Mouse (Mus musculus) adrenal gland, postnatal 14 days (tissue): ENCODE measurements around the gene Adrm1. TPM values are rescaled to one million over a fixed set of nuclear protein-coding genes. Genes with fewer than 3 reads are reported as not detected.
A peak's percentile ranks its signal among the peaks of the same experiment; 100 is the strongest.
"Not testable (repeated sequence)": the region's sequence is repeated elsewhere in the genome, so short reads cannot be mapped to it uniquely, and the experiment has no call there.

Experiments used
- DNase-seq: peaks from one replicate; pipeline ENCODE4 v3.0.0; 2021; ENCODE audit warnings: mixed read lengths
- long read RNA-seq, 2 experiments: library from polyadenylated mRNA; stranded (forward); transcript quantifications; one replicate each; pipeline ENCODE4 v2.0.0; 2021
- total RNA-seq: library from RNA; stranded (reverse); gene quantifications from 2 replicates; pipeline ENCODE4 v1.2.3, GENCODE M21; 2021

Adrm1 gene
- total RNA-seq: 126 and 130 TPM in 2 replicates
- long read RNA-seq, experiment 1, full-length matches to known transcripts: 221 of 247 reads
- long read RNA-seq, experiment 1, partial matches to known transcripts: 3 of 247 reads
- long read RNA-seq, experiment 1, other reads (novel, unspliced or antisense): 23 of 247 reads
- long read RNA-seq, experiment 2, full-length matches to known transcripts: 191 of 227 reads
- long read RNA-seq, experiment 2, partial matches to known transcripts: 12 of 227 reads
- long read RNA-seq, experiment 2, other reads (novel, unspliced or antisense): 24 of 227 reads

GRCm38 (mm10) chr2:180170806-180171521 lies at the start of gene Adrm1:
Gene Adrm1 (plus strand): TSS chr2:180171485.
- DNase-seq: peak; percentile 98

GRCm38 (mm10) chr2:180124192-180124591 lies 47.1 kb upstream of the Adrm1 start:
- no peak for DNase-seq

DNA sequence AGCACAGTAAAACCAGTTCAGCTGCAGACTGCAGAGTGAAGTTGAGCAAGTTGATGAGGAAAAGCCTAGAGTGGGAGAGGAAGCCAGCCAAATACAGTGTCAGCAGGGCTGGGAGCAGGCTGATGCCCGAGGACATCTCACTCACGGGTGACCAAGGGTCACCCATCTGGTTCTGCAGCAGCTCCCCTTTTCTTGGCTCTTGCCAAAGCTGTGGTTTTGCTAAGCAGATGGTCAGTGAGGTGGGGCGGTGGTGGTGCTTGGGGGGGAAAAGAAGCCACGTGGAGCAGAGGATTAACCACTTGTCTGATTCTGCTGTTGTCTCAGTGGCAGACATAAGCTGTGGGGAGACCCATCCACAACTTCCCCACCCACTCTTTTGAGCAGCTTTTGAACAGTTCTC lies 45.1 kb upstream of the Adrm1 start:
- DNase-seq: peak; percentile 67

DNA sequence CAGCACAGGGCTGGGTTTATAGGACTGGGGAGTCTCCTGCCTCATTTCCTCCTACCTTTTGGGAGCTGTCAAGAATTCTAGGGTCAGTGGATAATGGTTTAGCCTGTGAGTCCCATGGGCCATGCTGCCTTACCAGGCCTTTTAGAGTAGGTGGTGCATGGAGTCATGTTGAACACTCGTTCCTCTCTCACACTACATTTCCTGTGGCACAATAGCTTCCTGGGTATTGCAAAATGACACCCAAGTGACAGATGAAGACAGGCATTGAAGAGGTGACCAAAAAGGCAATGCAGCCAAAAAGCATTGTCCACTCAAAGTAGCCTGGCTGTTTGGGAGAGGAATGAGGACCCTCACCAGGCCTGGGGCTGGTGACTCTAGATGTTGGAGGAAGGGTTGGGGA lies 43.6 kb upstream of the Adrm1 start:
- no peak for DNase-seq

- no peak for DNase-seq
These were observed 38.1 kb upstream of the Adrm1 start for GRCm38 (mm10) chr2:180133231-180133630.

DNA sequence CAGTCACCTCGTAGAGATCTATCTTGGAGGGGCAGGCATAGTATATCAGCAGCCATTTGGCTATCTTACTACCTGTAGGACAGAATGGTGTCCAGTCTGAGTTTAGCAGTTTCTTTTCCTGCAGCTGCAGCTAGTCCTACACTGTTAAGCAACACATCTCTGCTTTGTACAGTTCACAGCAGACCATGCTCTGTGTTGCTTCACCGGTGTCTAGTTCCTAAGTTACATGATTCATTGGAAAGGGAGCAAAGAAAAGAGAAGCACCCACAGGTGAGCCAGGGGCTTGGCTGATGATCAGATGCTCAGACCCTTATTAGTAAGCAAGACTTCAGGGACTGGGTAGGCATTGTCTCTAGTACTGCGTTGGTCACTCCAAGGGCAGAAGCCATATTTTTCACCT lies 37.4 kb upstream of the Adrm1 start:
- no peak for DNase-seq

- DNase-seq: no peak
These were observed 35.9 kb upstream of the Adrm1 start for GRCm38 (mm10) chr2:180135414-180135813.

GRCm38 (mm10) chr2:180146091-180146490 lies 25.2 kb upstream of the Adrm1 start:
- DNase-seq: no peak

- no peak for DNase-seq
These were observed 23.9 kb upstream of the Adrm1 start for GRCm38 (mm10) chr2:180147379-180147778.

GRCm38 (mm10) chr2:180148551-180148950 lies 22.7 kb upstream of the Adrm1 start:
- no peak for DNase-seq

DNA sequence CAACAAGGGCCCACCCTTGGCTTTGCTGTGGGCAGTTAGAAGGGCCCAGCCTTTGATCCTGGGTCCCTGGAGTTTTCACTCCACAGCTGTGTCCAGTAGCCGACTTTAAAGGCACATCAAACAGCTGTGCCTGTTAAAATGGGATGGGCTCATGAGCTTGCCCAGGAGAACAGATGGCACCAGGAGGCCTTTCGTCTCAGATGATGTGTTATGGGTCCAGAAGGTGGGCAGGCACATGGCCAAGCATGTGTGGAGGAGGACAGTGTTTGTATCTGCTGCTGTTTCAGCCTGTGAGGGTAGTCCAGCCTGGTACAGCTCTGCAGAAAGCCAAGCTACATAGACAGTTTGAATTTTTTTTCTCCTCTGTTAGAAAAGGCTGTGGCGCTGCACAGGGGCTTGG lies 16.5 kb upstream of the Adrm1 start:
- DNase-seq: no peak

DNA sequence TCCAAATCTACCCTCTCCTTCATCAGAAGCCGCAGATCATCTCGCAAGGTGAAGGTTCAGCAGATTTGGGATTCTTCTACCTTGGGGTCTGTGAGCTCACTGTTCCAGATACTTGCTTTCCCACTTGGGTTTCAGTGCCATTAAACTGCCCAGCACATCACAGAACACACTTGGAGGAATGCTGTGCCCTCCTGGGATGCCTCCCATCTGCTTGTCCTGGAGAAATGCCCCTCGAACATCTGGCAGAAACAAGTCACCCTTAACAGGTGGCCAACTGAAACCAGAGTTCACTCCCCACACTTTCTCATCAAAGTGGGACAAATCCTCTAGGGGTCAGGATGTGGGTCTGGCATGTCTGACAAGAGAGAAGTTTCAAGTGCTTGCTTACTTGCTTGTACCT lies 12.7 kb upstream of the Adrm1 start:
- DNase-seq: no peak

DNA sequence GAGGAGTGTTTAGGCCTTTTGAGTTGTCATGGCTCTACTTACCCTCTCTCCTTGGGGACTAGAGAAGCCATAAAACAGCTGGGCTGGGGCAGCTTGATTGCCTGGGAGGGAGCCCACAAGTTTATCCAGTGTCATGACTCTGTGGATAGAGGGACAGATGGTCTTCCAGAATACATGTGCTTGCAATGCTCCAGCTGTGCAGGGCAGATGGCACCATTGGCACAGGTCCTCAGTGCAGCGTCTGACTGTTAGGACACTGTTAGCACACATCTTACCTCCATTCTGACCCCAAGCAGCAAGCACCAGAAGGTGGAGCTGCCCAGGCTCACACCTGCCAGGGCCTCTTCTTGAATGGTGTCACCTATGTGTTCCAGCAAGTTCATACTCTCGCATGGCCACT lies 5.4 kb upstream of the Adrm1 start:
- no peak for DNase-seq

- DNase-seq: no peak
These were observed 4.4 kb upstream of the Adrm1 start for GRCm38 (mm10) chr2:180166869-180167268.

GRCm38 (mm10) chr2:180170151-180170805 lies 1.0 kb upstream of the Adrm1 start:
- no peak for DNase-seq

GRCm38 (mm10) chr2:180171522-180172070 lies 311 bp downstream of the Adrm1 start:
- peak; percentile 81 for DNase-seq

DNA sequence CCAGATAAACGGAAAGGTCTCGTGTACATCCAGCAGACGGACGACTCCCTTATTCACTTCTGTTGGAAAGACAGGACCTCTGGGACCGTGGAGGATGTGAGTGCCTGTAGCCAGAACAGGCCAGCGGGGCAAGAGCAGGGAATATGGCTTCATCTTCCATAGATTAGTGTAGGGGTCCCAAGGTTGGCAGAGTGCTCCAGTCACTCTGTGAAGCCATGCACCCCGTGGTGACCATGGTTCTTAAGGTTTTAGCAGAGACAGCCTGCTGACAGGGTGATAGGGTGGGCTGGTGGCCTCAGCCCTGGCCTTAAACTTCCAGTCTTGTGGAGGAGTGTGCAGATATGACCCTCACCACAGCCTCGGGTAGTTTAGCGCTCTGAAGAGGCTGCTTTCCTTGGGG lies 867 bp downstream of the Adrm1 start:
- no peak for DNase-seq

DNA sequence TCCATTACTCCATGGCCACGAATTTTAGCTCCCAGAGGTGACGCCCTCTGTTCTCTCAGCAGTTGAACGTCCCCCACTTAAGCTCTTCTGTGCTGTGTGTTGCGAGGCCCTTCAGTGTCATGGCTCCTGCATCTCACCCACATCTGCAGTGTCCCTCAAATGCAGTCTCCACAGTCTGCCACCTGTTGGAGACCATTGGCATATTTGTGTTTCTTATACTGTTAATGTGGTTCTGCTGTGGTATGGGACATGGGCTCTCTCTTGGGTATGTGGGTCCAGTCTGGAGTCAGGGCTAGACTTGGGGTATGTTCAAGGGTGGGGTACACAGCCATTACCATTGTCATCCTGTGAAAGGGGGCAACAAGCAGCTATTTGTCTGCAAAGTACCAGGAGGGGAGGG lies 1.9 kb downstream of the Adrm1 start:
- DNase-seq: no peak

DNA sequence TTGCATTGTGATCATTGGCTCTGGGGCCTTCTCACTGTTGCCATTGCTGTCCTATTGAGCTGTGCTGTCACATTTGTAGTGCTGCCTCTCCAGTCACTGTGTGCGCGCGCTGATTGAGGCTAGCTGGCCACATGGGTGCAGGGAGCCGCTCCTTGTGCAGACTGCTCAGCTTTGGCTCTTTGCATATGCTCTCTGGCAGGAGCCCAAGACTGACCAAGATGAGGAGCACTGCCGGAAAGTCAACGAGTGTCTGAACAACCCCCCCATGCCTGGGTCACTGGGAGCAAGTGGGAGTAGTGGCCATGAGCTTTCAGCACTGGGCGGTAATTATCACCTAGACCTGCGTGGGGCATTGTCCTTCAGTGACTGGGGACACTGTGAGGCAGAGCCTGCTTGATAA lies 2.4 kb downstream of the Adrm1 start:
- not testable (repeated sequence) for DNase-seq

DNA sequence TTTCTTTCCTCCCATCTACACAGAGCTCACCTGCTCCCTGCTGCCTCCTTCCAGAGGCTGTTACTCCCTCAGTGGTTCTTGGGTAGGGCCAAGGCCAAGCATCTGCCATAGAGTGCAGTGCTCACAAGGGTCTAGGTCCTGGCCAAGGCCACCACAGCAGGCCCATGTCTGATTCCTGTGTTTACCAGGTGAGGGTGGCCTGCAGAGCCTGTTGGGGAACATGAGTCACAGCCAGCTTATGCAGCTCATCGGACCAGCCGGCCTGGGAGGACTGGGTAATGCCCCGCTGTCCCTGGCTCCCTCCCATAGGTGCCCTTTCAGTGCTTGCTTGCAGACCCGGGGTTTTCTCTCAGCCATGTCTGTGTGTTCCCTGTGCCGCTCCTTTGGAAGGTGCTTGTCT lies 2.8 kb downstream of the Adrm1 start:
- DNase-seq: no peak

- DNase-seq: no peak
These were observed 4.4 kb downstream of the Adrm1 start for GRCm38 (mm10) chr2:180175725-180176124.

- no peak for DNase-seq
These were observed 10.3 kb downstream of the Adrm1 start for GRCm38 (mm10) chr2:180181542-180181941.
